Mouse (Mus musculus) left cerebral cortex, adult 11 months (tissue): ENCODE measurements around the gene Upf1.

ENCODE experiments used
- DNase-seq: peaks from one replicate; pipeline ENCODE4 v3.0.0; 2022; ENCODE audit warnings: low spot score

Upf1 gene

DNA sequence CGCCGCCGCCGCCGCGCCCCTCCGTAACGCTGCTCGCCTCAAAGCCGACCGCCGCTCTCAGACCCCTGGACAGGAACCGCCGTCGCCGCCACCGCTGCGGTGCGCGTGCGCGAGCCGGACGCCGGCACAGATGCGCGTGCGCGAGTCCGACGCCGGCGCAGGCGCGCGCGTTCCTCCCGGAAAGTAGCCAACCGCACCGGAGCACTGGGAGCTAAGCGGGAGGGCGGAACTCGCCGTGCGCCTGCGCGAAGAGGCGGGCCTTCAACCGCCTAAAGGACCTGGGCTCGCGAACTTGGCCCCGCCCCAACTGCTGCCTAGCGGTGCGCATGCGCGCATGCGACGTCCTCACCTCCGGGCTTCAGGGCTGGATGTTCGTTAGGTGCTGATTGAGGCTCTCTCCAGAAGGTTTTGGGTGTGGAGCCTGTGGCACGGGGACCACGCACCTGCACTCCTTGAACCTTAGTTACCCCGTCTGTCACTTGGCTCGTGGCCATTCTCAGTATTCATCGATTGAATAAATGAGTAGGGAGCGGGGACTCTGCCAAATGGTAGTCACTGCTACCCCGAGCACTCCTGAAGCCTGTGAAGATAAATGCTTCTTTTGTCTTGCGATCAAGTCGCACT, at the start of gene Upf1:
Gene Upf1, minus strand, starts transcription at position 85 of the 624 bp plus-strand sequence.
- DNase-seq, result peak; percentile 98

DNA sequence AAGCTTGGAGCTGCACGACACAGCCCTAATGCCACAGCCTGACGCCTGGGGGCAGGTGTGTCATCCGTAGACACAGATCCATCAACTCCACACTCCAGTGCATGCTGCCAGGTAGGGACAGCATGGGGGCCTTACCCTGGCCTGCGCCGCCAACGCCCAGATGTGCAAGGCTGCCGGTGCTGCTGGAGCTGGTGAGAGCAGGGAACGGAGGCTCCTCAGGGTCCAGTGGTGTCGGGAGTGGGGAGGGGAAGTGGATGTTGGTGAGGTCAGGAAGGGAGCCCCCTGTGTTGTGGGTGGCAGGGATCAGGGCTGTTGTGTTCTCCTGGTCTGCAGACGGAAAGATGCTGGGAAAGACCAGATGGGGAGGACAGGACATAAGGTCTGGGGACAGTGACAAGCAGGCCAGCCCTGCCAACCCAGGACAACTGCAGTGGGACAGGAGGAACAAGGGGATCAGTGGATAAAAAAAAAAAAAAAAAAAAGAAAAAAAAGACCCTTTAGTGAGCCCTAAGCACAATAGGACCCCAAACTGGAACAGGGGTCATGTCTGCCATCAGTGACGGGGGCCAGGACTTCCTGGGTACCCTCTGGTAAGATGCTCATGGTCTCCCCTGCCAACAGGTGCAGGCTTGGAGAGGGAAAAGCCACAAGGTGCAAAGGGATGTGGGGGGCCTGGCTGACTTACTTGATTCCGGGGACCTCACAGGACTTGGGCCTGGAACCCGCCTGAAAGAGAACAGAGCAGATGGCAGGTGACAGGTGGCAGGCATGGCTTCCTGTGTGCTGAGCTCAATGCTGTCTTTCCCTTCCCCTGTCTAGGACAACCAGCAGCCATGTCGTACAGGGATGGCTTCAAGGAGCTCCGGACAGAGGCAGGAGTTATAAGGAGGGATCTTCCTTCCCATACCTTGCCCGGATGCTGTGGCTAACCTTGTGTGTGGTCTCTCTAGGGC, 44.8 kb upstream of the Upf1 start:
- DNase-seq, result no peak

DNA sequence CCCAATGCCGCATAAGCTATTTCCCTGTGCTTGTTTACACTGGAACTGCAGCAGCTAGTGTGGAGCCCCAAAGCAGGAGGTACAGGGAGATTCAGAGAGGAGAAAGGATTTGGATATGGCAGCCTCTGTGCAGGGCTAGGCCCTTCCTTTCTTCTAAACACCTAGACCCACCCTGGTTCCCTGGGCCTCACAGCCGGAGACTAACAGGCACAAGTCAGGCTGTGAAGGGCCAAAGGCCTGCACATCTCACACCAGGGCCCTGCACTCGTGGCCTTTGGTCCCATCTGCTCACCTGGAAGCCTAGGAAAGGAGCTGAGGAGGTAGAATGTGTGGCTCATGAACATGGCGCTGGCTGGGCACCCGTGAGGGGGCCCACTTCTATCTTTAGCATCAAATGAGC, 43.1 kb upstream of the Upf1 start:
- no peak for DNase-seq

DNA sequence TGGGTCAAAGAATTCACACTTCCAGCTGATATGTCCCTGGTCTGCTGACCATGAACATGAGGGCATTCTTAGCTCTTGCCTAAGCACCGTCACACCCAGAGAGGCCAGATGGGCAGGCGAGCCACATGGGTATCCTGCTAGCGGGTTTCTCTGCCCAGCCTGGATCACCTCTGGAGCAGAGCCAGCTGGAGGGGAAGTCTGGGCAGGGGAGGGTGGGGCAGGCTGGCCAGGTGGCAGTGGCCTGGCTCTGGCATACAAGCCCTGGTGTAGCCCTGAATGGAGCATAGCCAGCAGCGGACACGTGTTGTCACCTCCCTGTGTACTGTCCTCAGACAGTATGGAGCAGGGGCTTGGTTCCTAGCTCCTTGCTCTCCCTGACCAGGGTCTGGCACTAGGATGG, 42.6 kb upstream of the Upf1 start:
- no peak for DNase-seq

DNA sequence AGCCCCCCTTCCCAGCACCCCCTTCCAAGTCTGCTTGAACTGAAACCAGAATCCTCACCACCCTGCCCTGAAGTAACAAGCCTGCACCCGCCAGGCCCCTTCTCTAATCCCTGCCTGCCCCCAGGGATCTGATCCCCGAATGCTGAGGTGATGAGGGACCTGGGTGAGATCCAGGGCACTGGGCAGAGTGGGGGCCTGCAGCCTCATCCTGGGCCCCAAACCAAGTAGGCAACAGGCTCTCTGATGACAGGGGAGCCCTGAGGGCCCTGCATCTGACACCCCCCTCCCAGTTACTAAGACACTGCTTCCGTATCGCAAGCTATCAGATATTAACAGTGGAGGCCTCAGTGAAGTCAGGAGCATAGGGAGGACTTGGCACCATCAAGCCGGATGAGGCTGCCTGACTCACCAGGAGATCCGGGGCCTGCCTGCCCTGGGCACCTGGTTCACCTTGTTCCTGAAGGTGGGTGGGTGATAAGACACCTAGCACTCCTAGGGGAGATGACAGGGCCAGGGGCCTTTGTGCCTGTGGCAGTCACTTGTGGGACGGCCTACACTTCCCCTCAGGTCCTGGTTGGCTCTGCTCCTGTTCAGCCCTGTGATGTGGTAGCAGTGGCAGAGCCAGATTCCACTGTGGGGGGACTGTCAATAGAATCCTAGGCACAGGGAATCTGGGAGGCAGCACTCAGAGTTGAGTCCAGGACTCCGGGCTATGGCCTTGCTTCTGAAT, 41.4 kb upstream of the Upf1 start:
- DNase-seq, result no peak

DNA sequence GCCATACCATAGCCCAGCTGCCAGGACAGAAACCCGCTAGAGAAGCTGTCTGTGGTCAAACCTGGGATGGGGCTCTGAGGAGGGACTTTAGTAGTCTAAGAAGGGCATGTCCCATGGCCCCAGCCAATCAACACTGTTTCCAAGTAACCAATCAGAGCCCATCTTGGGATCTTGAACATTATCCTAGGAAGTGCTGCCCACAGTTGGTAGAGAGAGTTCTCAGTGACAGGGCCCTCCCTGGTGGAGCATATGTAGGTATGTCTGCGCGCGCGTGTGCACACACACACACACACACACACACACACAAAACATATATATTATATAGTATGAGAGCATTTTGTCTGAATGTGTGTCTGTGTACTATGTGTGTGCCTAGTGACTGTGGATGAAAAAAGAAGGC, 40.0 kb upstream of the Upf1 start:
- no peak for DNase-seq

DNA sequence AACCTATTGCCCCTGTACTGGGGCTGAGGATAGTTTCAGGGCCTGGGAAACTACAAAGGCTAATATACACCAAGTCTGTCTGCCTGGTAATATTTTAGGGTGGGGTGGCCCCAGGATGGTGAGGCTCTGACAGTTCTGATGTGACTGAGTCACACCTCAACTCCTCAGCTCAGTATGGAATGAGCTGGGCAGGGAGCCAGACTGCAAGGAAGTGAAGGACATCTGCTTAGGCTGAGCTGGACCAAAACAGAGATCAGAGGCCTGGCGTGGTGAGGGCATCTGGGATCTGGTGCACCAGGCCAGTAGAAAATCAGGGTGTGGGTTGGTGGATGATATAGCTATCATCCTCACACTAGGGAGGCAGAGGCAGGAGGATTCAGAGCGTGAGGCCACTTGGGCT, 36.6 kb upstream of the Upf1 start:
- no peak for DNase-seq

DNA sequence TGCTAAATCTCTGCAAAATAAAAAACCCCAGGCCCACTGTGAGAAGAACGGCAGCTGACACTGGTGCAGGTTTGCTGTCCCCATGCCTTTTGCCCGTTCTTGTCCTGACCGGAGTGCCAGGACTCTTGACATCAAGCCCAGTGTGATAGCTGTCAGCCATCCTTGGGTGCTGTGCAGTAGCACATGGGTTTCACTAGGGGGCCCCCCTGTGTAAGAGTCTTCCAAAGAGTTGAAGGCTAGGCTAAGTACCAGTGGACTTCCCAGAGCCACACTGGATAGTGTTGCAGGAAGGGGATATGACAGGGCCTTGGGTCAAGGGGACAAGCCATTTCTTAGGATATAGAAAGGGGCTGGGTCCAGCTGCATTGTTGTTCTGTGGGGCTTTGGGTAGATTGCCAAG, 30.2 kb upstream of the Upf1 start:
- peak; percentile 65 for DNase-seq

DNA sequence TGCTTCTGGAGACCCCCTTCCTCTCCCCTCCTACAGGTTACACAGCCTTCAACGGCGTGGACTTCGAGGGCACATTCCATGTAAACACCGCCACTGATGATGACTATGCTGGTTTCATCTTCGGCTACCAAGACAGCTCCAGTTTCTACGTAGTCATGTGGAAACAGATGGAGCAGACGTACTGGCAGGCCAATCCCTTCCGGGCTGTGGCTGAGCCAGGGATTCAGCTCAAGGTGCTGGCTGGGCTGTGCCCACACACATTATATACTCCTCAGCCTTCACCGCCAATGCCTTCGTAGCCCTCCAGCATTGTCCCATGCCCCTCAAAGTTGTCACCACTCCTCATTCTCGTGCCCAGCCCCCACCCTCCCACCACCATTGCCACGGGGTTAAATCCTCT, 27.0 kb upstream of the Upf1 start:
- no peak for DNase-seq

DNA sequence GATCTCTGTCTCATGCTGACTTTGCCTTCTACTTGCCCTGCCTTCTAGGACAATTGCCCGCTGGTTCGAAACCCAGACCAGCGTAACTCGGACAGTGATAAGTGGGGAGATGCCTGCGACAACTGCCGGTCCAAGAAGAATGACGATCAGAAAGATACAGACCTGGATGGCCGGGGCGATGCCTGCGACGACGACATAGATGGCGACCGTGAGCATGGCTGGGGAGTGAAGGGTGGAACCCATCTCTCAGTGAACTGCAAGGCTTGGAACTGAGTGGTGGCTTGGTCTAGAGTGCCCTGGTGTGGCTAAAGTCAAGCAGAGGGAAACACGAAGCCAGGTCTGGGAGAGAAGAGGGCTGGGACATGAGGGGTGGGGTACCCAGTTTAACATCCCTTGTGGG, 24.0 kb upstream of the Upf1 start:
- DNase-seq, result no peak

DNA sequence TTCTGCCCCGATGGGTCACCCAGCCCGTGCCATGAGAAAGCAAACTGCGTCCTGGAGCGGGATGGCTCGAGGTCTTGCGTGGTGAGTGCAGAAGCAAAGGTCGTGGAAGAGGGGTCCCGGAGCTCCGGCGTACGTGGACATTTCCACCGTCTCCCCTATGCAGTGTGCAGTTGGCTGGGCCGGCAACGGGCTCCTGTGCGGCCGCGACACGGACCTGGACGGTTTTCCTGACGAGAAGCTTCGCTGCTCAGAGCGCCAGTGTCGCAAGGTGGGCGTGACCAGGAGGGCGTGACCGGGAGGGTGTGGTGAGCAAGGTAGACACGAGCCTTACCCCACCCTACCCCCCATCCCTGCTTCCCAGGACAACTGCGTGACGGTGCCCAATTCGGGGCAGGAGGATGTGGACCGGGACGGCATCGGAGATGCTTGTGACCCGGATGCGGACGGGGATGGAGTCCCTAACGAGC, 23.2 kb upstream of the Upf1 start:
- DNase-seq, result no peak

DNA sequence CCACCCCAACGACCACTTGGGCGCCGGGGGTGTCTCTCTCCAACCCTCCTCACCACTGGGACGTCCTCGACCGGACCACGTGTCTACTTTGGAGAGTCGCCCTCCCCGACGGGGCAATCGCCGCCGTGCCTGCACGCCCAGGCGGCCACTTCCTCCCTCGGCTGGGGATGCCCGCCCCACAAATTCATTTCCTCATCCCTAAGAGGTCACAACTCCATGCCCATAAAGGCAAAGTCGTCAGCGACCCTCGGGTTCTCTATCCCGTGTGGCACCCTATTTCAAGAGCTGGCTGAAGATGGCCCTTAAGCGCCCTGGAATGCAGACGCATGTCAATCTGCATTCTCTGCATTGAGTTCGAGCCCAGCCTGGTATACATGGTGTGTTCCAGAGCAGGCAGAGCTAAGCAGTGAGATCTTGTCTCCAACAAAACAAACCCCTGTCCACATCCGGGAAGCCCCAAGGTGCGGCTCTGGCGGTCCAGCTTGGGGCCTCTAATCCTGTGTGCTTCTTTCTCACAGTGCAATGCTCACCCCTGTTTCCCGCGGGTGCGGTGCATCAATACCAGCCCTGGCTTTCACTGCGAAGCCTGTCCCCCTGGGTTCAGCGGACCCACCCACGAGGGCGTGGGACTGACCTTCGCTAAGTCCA, 22.3 kb upstream of the Upf1 start:
- DNase-seq, result no peak

DNA sequence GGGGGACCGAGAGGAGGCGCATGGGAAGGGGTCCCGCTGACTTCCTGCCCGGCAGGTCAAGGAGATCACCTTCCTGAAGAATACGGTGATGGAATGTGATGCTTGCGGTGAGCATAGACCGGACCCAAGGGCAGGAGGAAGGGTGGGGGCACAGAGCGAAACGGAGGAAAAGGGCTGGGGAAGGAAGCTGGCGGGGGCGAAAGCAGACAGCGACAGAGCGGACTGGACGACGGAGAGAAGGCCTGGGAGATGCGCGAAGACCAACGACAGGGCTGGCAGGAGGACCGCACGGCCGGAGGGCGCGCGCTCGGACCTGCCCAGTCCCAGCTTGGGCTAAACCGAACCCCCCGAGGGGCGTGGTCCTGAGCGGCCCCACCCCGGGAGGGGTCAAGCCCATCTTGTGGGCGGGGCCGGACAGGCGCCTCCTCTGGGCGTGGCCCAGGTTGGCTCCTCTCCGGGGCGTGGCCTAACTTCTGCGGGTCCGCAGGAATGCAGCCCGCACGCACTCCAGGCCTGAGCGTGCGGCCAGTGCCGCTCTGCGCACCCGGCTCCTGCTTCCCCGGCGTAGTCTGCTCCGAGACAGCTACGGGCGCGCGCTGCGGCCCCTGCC, 21.3 kb upstream of the Upf1 start:
- DNase-seq, result no peak

DNA sequence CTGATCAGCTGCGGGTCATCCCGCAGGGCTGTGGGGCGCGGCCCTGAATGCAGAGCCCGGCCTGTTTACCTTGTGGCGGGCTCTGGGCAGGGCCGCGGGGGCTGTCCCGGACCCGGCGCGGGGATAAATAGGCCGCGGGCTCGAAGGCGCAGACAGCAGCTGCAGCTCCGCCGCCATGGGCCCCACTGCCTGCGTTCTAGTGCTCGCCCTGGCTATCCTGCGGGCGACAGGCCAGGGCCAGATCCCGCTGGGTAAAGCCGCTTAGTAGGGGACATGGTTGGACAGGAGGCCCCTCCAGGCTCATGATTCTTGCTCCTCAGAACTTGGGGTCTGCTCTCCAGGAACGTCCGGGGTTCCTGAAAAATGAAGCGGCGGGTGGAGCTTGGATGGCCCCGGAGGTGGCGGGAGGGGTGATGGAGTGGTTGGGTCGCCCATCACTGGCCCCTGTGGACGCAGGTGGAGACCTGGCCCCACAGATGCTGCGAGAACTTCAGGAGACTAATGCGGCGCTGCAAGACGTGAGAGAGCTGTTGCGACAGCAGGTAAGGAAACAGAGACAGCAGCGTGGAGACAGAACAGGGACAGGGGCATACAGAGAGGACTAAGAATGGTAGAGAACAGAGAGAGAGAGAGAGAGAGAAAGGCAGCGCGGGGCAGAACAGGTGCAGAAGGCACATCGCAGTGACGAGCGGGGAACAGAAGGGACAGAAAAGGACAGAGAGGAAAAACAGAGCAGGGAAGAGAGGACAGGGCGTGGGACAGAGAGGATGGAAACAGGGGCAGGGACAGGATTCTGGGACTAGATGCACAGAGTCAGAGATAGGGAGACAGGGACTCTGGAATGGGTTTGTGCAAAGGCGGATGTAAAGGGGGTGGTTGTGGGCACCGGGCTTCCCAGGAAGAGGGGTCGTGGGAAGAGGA, 20.6 kb upstream of the Upf1 start, which contains the start of gene Comp:
Gene Comp, plus strand, starts transcription at position 162 of the 921 bp plus-strand sequence.
- DNase-seq, result no peak

DNA sequence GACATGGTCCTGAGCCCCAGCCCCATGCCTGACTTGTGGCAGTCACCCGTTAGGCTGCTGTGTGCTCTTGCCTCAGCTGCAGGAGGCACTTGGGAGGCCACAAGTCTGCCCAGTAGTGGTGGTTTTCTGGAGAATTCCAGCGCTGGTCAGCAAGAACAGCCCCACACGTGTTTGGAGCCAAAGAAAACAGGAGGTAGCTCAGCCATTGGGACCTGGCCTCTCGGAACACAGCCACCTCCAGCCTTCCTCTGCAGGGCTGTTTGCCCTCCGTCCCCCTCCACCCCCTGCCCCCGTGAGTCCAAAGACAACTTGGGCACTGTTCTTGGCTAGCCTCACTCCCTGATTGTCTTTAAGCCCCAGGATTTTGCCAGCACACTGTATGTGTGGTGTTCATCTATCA, 18.9 kb upstream of the Upf1 start:
- DNase-seq, result no peak

DNA sequence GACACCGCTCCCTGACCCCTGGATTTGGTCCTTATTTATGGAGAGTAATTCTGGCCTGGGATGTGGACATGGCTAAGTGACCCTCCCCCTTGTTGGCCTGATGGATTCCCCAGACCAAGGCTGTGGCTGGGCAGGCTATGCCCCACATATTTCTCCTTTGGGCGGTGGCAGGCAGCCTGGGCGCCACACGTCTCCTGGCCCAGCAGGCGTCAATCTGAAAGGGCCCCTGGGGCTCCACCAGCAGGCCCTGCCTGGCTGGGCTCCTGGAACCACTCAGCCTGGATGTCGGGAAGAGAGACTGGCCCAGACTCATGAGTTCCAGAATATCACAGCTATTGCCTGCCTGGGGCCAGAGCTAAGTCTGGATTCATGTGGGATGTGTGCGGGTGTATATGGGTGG, 17.4 kb upstream of the Upf1 start:
- DNase-seq, result no peak

DNA sequence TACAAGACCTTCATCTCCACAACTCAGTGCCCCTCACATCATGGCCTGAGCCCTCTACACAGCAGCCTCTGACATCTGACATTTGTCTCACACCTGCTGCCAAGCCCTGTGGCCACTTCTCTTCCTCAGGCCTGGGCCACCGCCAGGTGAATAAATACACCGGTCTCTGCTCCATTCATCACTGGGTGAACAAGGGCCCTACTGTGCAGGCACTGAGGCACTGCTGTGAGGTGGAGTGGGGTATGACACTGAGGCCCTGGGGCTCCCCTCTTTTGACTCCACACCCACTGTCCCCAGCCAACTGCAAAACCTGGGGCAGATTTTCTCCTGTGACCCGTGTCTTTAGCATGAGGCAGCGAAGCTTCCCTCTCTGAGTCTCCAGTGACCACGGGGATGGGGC, 13.5 kb upstream of the Upf1 start:
- DNase-seq, result no peak

DNA sequence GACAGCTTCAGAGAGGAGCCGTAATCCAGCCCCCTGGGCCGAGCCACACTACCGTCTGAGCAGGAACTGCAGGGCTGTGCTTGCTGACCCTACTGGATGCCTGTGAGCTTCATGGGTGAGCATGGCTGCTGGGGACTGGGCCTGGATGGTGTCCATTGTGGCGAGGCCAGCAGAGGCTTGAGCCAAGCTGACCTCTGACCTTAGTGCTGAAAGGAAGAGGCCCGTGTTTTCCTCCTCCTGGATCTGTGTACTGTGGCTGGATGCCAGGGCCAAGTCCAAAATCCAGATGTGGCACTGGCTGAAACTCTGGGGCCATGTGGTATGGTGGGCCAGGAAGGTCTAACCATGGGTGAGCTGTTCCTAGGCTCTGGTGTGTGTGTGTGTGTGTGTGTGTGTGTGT, 11.0 kb upstream of the Upf1 start:
- no peak for DNase-seq

DNA sequence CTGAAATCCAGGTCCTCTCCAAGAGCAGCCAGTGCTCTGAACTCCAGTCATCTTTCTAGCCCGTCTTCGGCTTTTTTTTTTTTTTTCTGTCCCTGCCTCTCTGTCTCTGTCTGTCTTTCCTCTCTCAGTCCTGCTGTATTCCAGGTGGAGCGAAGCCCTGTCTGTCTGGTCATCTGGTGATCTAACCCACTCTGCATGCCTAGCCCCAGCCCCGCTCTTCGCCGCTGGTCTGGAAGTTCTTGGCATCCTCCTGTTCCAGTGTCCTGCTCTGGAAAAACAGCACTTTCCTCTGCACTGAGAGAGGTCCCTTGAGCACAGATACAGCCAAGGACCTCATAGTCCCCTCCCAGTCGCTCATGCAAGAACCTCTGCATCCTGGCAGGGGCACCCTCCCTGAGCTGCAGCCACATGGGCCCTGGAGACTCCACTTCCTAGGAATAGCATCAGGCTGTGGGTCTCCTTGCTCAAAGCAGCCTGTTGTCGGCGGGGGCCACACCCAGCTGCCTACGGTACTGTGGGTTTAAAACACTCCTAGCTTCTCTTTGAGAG, 8.5 kb upstream of the Upf1 start:
- no peak for DNase-seq

DNA sequence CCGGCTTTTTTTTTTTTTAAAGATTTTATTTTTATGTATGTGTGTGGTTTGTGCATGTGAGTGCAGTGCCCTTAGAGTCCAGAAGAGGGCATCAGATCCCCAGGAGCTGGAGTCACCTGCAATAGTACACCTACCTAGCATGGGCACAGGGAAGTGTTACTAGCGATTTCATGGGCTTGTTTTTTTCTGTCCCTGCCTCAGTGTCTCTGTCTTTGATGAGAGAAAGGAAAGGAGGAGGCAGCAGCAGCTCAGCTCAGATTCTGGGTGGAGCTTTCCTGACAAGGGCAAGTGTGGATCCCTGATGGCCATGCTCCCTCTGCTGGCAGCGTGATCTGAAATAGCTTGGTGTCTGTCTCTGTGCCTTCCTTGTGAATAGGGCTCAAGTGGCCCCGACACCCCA, 7.7 kb upstream of the Upf1 start:
- DNase-seq, result no peak
